Comparison of ENCODE assay signal across 15 mouse cellular contexts in the genomic region with DNA sequence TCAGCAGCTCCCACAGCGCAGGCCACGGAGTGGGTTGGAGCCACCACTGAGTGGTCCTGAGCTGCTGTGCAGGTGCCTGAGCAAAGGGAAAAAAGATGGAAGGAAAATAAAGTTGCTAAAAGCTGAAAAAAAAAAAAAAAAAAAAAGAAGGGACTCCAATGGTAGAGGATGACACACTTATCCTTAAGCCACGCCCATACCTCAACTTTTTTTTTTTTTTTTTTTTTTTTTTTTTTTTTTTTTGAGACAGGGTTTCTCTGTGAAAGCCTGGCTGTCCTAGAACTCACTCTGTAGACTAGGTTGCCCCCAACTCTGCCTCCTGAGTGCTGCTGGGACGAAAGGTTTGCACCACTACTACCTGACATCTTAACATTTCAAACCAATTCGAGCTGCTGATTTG. TPM values are rescaled to one million over a fixed set of nuclear protein-coding genes. Genes with fewer than 3 reads are reported as not detected.
DNase-seq lines count a peak whose midpoint lies in the region; TF ChIP-seq lines count a peak whose summit lies in the region.
"Not testable (repeated sequence)": the region's sequence is repeated elsewhere in the genome, so short reads cannot be mapped to it uniquely, and the experiment has no call there.
"Had no signal": no experiment of that assay in that cellular context is flagged by ENCODE, and none has a peak within 500 bp of the region (broad histone marks: within the 10 kb centered on the region; RNA-seq: fewer than 3 reads in every experiment).

No protein-coding gene starts in this region.

- not testable (repeated sequence) for TF ChIP-seq EP300 in CH12.LX (IDR thresholded peaks at IDR 0.05; ENCODE audit: low read length); MEL (IDR thresholded peaks at IDR 0.05; ENCODE audit: low read depth in 1 of 2, low read length in 2 of 2)

- H3K27me3 ChIP-seq in CH12.LX (replicated peaks) = peaks cover 10% of the 10 kb centered on the region
- not testable (repeated sequence) for H3K27me3 ChIP-seq in MEL (ENCODE audit: control insufficient read depth in 1 of 2, insufficient read depth in 2 of 2, low read length in 2 of 2); testis, adult 2 months (ENCODE audit: control insufficient read depth, insufficient read depth, low read length)

- not testable (repeated sequence) for TF ChIP-seq POLR2A in CH12.LX (IDR thresholded peaks at IDR 0.05; ENCODE audit: low read depth, low read length); MEL (IDR thresholded peaks at IDR 0.05; ENCODE audit: control insufficient read depth in 1 of 2, insufficient read depth in 1 of 2, low read depth in 1 of 2, low read length in 2 of 2, poor library complexity in 1 of 2); testis, adult 2 months (IDR thresholded peaks at IDR 0.05; ENCODE audit: control insufficient read depth, low read depth, low read length)

- H3K36me3 ChIP-seq in CH12.LX (replicated peaks in 1 of 2; ENCODE audit: control insufficient read depth in 1 of 2, insufficient read depth in 1 of 2, low read length in 1 of 2); ES-E14 (ENCODE audit: control insufficient read depth, insufficient read depth, low read length, poor library complexity, severe bottlenecking); MEL (ENCODE audit: control insufficient read depth in 1 of 2, insufficient read depth in 2 of 2, low read length in 2 of 2); testis, adult 2 months (ENCODE audit: control insufficient read depth, insufficient read depth, low read length): not testable (repeated sequence)

- not testable (repeated sequence) for H3K4me3 ChIP-seq in CH12.LX (replicated peaks in 1 of 3; ENCODE audit: low read depth in 2 of 3, low read length in 2 of 3, poor library complexity in 1 of 3); ES-E14 (ENCODE audit: insufficient read depth in 1 of 2, low read depth in 1 of 2, low read length in 2 of 2, poor library complexity in 1 of 2, severe bottlenecking in 1 of 2); MEL (ENCODE audit: control insufficient read depth in 1 of 2, insufficient read depth in 1 of 2, low read depth in 2 of 2, low read length in 2 of 2)
- peak overlapping the region; percentile 59 for H3K4me3 ChIP-seq in testis, adult 2 months (ENCODE audit: control insufficient read depth, low read depth, low read length)

- in situ Hi-C loops in CH12.LX (cut with MboI; ENCODE audit: low pct_ligation_motif_present, low pct_unique_long_range_greater_than_20kb, low sequenced_read_pairs); ES-E14 (cut with MboI; ENCODE audit: low sequenced_read_pairs in 2 of 2, unreplicated experiment in 2 of 2): not testable (repeated sequence)

- H3K27ac ChIP-seq in CH12.LX (ENCODE audit: insufficient read depth, low read depth); ES-E14 (ENCODE audit: insufficient read depth, low read depth, low read length, poor library complexity, severe bottlenecking); MEL (ENCODE audit: control insufficient read depth, low read depth, low read length); testis, adult 2 months (ENCODE audit: control insufficient read depth, insufficient read depth, low read depth, low read length): not testable (repeated sequence)

- TF ChIP-seq CTCF in CH12.LX (conservative IDR thresholded peaks at IDR 0.05 in 1 of 2, IDR thresholded peaks at IDR 0.05 in 1 of 2; ENCODE audit: low read depth in 2 of 2, low read length in 2 of 2); MEL (IDR thresholded peaks at IDR 0.05 in 2 of 3, conservative IDR thresholded peaks at IDR 0.05 in 1 of 3; ENCODE audit: control insufficient read depth in 1 of 3, insufficient read depth in 1 of 3, low read depth in 2 of 3, low read length in 3 of 3, poor library complexity in 1 of 3, severe bottlenecking in 1 of 3); testis, adult 2 months (IDR thresholded peaks at IDR 0.05; ENCODE audit: control insufficient read depth, insufficient read depth, insufficient replicate concordance, low read depth, low read length): not testable (repeated sequence)

- not testable (repeated sequence) for H3K79me2 ChIP-seq in CH12.LX (replicated peaks; ENCODE audit: control insufficient read depth, extremely low read depth, insufficient read depth, poor library complexity, severe bottlenecking); MEL (ENCODE audit: control insufficient read depth, insufficient read depth, low read length, poor library complexity)

- H3K9ac ChIP-seq in CH12.LX (ENCODE audit: insufficient read depth, low read depth); ES-E14 (ENCODE audit: insufficient read depth, low read depth, low read length, poor library complexity, severe bottlenecking); MEL (ENCODE audit: control insufficient read depth, low read depth, low read length, poor library complexity, severe bottlenecking): not testable (repeated sequence)

- not testable (repeated sequence) for H3K4me1 ChIP-seq in CH12.LX (ENCODE audit: control insufficient read depth in 1 of 2, insufficient read depth in 2 of 2); ES-E14 (ENCODE audit: control insufficient read depth in 2 of 2, insufficient read depth in 2 of 2, low read length in 2 of 2, poor library complexity in 1 of 2); MEL (ENCODE audit: control insufficient read depth in 1 of 2, insufficient read depth in 2 of 2, low read length in 2 of 2); testis, adult 2 months (ENCODE audit: control insufficient read depth, insufficient read depth, low read length)

- not testable (repeated sequence) for TF ChIP-seq RAD21 in CH12.LX (IDR thresholded peaks at IDR 0.05; ENCODE audit: low read depth, low read length); MEL (IDR thresholded peaks at IDR 0.05; ENCODE audit: low read depth, low read length)

- DNase-seq in CH12.LX (ENCODE audit: extremely low read depth); ES-E14 (ENCODE audit: low read depth, low spot score); MEL (ENCODE audit: low read depth, low spot score): not testable (repeated sequence)
- peak; percentile 0 for DNase-seq in cerebellum, adult 9-11 months
- peak; percentile 2 to 3 for DNase-seq in right cerebral cortex, postnatal 10 days (ENCODE audit: low spot score in 2 of 2)
- DNase-seq in testis, postnatal 10 days (ENCODE audit: low spot score) = peak; percentile 21

- H3K4me2 ChIP-seq in CH12.LX (ENCODE audit: insufficient read depth, low read depth, poor library complexity, severe bottlenecking) = not testable (repeated sequence)

- dilution Hi-C loops in CH12.LX (cut with MboI; ENCODE audit: extremely low pct_ligation_motif_present, extremely low pct_unique_long_range_greater_than_20kb, low sequenced_read_pairs) = not testable (repeated sequence)

- not testable (repeated sequence) for H3K9me3 ChIP-seq in CH12.LX (replicated peaks; ENCODE audit: low read length); ES-E14 (ENCODE audit: control insufficient read depth, insufficient read depth, low read depth, low read length); MEL (replicated peaks; ENCODE audit: insufficient read depth, low read length)

RNA-seq across cellular contexts. Expression of gene Mrps2, which starts 10.1 kb away (rescaled TPM):
- 21.3 and 28.7 TPM in 2 replicates for total RNA-seq in CH12.LX (2012; rRNA removed)
- 45.5 and 46.6 TPM in 2 replicates for total RNA-seq in CH12.LX (2014; rRNA removed)
- polyA plus RNA-seq in CH12.LX (2012; ENCODE audit: insufficient read length, low read depth) = 73.3 and 78.5 TPM in 2 replicates
- total RNA-seq in ES-E14 (2012; rRNA removed) = 24.9 and 29.9 TPM in 2 replicates
- total RNA-seq in MEL (2012; rRNA removed) = 26.5 and 30.5 TPM in 2 replicates
- polyA plus RNA-seq in MEL (2012; ENCODE audit: insufficient read depth in 1 of 2, insufficient read length in 2 of 2, low read depth in 1 of 2, low replicate concordance in 2 of 2, missing spikeins in 1 of 2) = 10 to 100 TPM; 70.3 to 71.4 TPM
- 22.1 and 24.9 TPM in 2 replicates for polyA plus RNA-seq in testis, adult 2 months (2012; rRNA removed)

RNA-seq across cellular contexts. Expression of gene 1700007K13Rik, which starts 11.9 kb away (rescaled TPM):
- 0.98 and 1.6 TPM in 2 replicates for total RNA-seq in CH12.LX (2012; rRNA removed)
- total RNA-seq in CH12.LX (2014; rRNA removed) = 0.74 TPM in 2 replicates
- 1.3 TPM in 1 of 2 replicates, not detected in the other for polyA plus RNA-seq in CH12.LX (2012; ENCODE audit: insufficient read length, low read depth)
- 12.9 and 14.2 TPM in 2 replicates for total RNA-seq in ES-E14 (2012; rRNA removed)
- not detected in 2 replicates for total RNA-seq in MEL (2012; rRNA removed)
- not detected for polyA plus RNA-seq in MEL (2012; ENCODE audit: insufficient read depth in 1 of 2, insufficient read length in 2 of 2, low read depth in 1 of 2, low replicate concordance in 2 of 2, missing spikeins in 1 of 2)
- polyA plus RNA-seq in testis, adult 2 months (2012; rRNA removed) = 49.9 and 54.6 TPM in 2 replicates
- total RNA-seq: adrenal gland, postnatal 36 days; G1E had no signal
- polyA plus RNA-seq: adrenal gland, adult 2 months; CD4-positive, CD25-positive, alpha-beta regulatory T cell, adult 4 months had no signal

RNA-seq across cellular contexts. Expression of gene Gbgt1, which starts 18.7 kb away (rescaled TPM):
- not detected in 2 replicates for total RNA-seq in CH12.LX (2012; rRNA removed)
- not detected in 2 replicates for total RNA-seq in CH12.LX (2014; rRNA removed)
- not detected in 2 replicates for polyA plus RNA-seq in CH12.LX (2012; ENCODE audit: insufficient read length, low read depth)
- 1.4 and 3.1 TPM in 2 replicates for total RNA-seq in ES-E14 (2012; rRNA removed)
- not detected in 2 replicates for total RNA-seq in MEL (2012; rRNA removed)
- polyA plus RNA-seq in MEL (2012; ENCODE audit: insufficient read depth in 1 of 2, insufficient read length in 2 of 2, low read depth in 1 of 2, low replicate concordance in 2 of 2, missing spikeins in 1 of 2) = under 1 TPM in 1 of 2 experiments, not detected in 1; 0.11 TPM
- 3.1 and 4.5 TPM in 2 replicates for polyA plus RNA-seq in testis, adult 2 months (2012; rRNA removed)
- total RNA-seq: G1E had no signal
- polyA plus RNA-seq: activated CD4-positive, CD25-positive, alpha-beta regulatory T cell, adult 4 months; C2C12; CD4-positive, CD25-positive, alpha-beta regulatory T cell, adult 4 months; G1E; Patski had no signal

RNA-seq across cellular contexts. Expression of gene Gm10134, which starts 27.9 kb away (rescaled TPM):
- total RNA-seq in CH12.LX (2012; rRNA removed) (not detected in 2 replicates), CH12.LX (2014; rRNA removed) (not detected in 2 replicates), ES-E14 (2012; rRNA removed) (0.80 and 5.1 TPM in 2 replicates), MEL (2012; rRNA removed) (not detected in 2 replicates)
- polyA plus RNA-seq in CH12.LX (2012; ENCODE audit: insufficient read length, low read depth) (not detected in 2 replicates), MEL (2012; ENCODE audit: insufficient read depth in 1 of 2, insufficient read length in 2 of 2, low read depth in 1 of 2, low replicate concordance in 2 of 2, missing spikeins in 1 of 2) (not detected)
- 0.47 and 0.78 TPM in 2 replicates for polyA plus RNA-seq in testis, adult 2 months (2012; rRNA removed)
- total RNA-seq: G1E had no signal
- polyA plus RNA-seq: activated CD4-positive, CD25-positive, alpha-beta regulatory T cell, adult 4 months; C2C12; CD4-positive, CD25-positive, alpha-beta regulatory T cell, adult 4 months; cerebellum, adult 2 months; G1E; Patski had no signal

RNA-seq across cellular contexts. Expression of gene Ppp1r26, which starts 31.4 kb away (rescaled TPM):
- not detected in 2 replicates for total RNA-seq in CH12.LX (2012; rRNA removed)
- total RNA-seq in CH12.LX (2014; rRNA removed) = not detected in 2 replicates
- 0.27 and 0.77 TPM in 2 replicates for polyA plus RNA-seq in CH12.LX (2012; ENCODE audit: insufficient read length, low read depth)
- 2.4 and 2.5 TPM in 2 replicates for total RNA-seq in ES-E14 (2012; rRNA removed)
- total RNA-seq in MEL (2012; rRNA removed) = not detected in 2 replicates
- not detected for polyA plus RNA-seq in MEL (2012; ENCODE audit: insufficient read depth in 1 of 2, insufficient read length in 2 of 2, low read depth in 1 of 2, low replicate concordance in 2 of 2, missing spikeins in 1 of 2)
- polyA plus RNA-seq in testis, adult 2 months (2012; rRNA removed) = 11.9 and 13.0 TPM in 2 replicates
- polyA plus RNA-seq: CD4-positive, CD25-positive, alpha-beta regulatory T cell, adult 4 months; G1E had no signal
